Mouse (Mus musculus) testis, adult 2 months (tissue): ENCODE measurements around the gene Hivep2. TPM values are rescaled to one million over a fixed set of nuclear protein-coding genes. Genes with fewer than 3 reads are reported as not detected.

Experiments used
- H3K27ac ChIP-seq: fragments of 200-500 bp; 2 replicates; pipeline ENCODE4 v1.5.1; 2012; ENCODE audit warnings: low read depth, low read length; ENCODE audit not compliant: control insufficient read depth, insufficient read depth
- H3K27me3 ChIP-seq: fragments of 200-500 bp; 2 replicates; pipeline ENCODE4 v1.6.1; 2012; ENCODE audit warnings: mild to moderate bottlenecking, low read length, moderate library complexity; ENCODE audit not compliant: control insufficient read depth, insufficient read depth
- H3K36me3 ChIP-seq: fragments of 200-500 bp; 2 replicates; pipeline ENCODE4 v1.6.1; 2012; ENCODE audit warnings: mild to moderate bottlenecking, low read length; ENCODE audit not compliant: control insufficient read depth, insufficient read depth
- H3K4me1 ChIP-seq: fragments of 200-500 bp; 2 replicates; pipeline ENCODE4 v1.6.1; 2012; ENCODE audit warnings: low read length; ENCODE audit not compliant: control insufficient read depth, insufficient read depth
- H3K4me3 ChIP-seq: fragments of 200-500 bp; 2 replicates; pipeline ENCODE4 v1.5.1; 2012; ENCODE audit warnings: low read depth, mild to moderate bottlenecking, low read length, moderate library complexity, mixed read lengths; ENCODE audit not compliant: control insufficient read depth
- CTCF ChIP-seq: fragments of 200-500 bp; IDR thresholded peaks from 2 replicates; pipeline ENCODE4 v1.5.1; 2012; ENCODE audit warnings: low read depth, mild to moderate bottlenecking, inconsistent platforms, low read length, moderate library complexity; ENCODE audit not compliant: control insufficient read depth, insufficient read depth, insufficient replicate concordance
- POLR2A ChIP-seq: fragments of 200-500 bp; IDR thresholded peaks from 2 replicates; pipeline ENCODE4 v1.6.1; 2012; ENCODE audit warnings: low read depth, mild to moderate bottlenecking, inconsistent platforms, low read length, moderate library complexity; ENCODE audit not compliant: control insufficient read depth
- polyA plus RNA-seq: library from polyadenylated mRNA; depleted of rRNA; stranded (reverse); fragments of >200 nt; gene quantifications from 2 replicates; pipeline ENCODE4 v1.2.3, GENCODE M21; 2012

The Hivep2 gene
- polyA plus RNA-seq, 1 experiment, result 0.88 TPM

GRCm38 (mm10) chr10:14057841-14058605, 92.1 kb downstream of the Hivep2 start:
- H3K4me1 ChIP-seq, result no peaks in the 10 kb centered on the region; the same call in 1 of the 2 replicates
- H3K27ac ChIP-seq, result no peak overlapping the region
- H3K4me3 ChIP-seq, result no peak overlapping the region
- no peaks in the 10 kb centered on the region for H3K27me3 ChIP-seq
- no peaks in the 10 kb centered on the region for H3K36me3 ChIP-seq
- TF ChIP-seq CTCF, result no peak
- TF ChIP-seq POLR2A, result no peak

- H3K36me3 ChIP-seq, result no peaks in the 10 kb centered on the region
- H3K4me3 ChIP-seq, result no peak overlapping the region
- no peaks in the 10 kb centered on the region; the same call in 1 of the 2 replicates for H3K4me1 ChIP-seq
- no peak overlapping the region for H3K27ac ChIP-seq
- no peak for TF ChIP-seq POLR2A
- no peak for TF ChIP-seq CTCF
- H3K27me3 ChIP-seq, result no peaks in the 10 kb centered on the region
Observed at GRCm38 (mm10) chr10:14058742-14059141, 92.9 kb downstream of the Hivep2 start.

GRCm38 (mm10) chr10:14059581-14059980, 93.7 kb downstream of the Hivep2 start:
- Histone ChIP-seq H3K27ac (no peak overlapping the region), H3K36me3 (no peaks in the 10 kb centered on the region), H3K4me1 (no peaks in the 10 kb centered on the region), H3K4me3 (no peak overlapping the region), H3K27me3 (no peaks in the 10 kb centered on the region)
- TF ChIP-seq CTCF, result no peak
- TF ChIP-seq POLR2A, result no peak

GRCm38 (mm10) chr10:14060302-14060701, 94.4 kb downstream of the Hivep2 start:
- no peaks in the 10 kb centered on the region for H3K4me1 ChIP-seq

GRCm38 (mm10) chr10:14063226-14063625, 97.4 kb downstream of the Hivep2 start:
- TF ChIP-seq CTCF (no peak), POLR2A (no peak)
- H3K36me3 ChIP-seq, result no peaks in the 10 kb centered on the region

More at GRCm38 (mm10) chr10:14060302-14060701, 94.4 kb downstream of the Hivep2 start:
- Histone ChIP-seq H3K27me3 (no peaks in the 10 kb centered on the region), H3K27ac (no peak overlapping the region), H3K36me3 (no peaks in the 10 kb centered on the region), H3K4me3 (no peak overlapping the region)
- no peak for TF ChIP-seq CTCF
- TF ChIP-seq POLR2A, result no peak

GRCm38 (mm10) chr10:14064759-14065395, 99.0 kb downstream of the Hivep2 start:
- Histone ChIP-seq H3K36me3 (no peaks in the 10 kb centered on the region), H3K27me3 (no peaks in the 10 kb centered on the region), H3K4me1 (no peaks in the 10 kb centered on the region), H3K27ac (no peak overlapping the region), H3K4me3 (no peak overlapping the region)
- TF ChIP-seq CTCF (no peak), POLR2A (no peak)

More at GRCm38 (mm10) chr10:14063226-14063625, 97.4 kb downstream of the Hivep2 start:
- no peak overlapping the region for H3K4me3 ChIP-seq
- no peaks in the 10 kb centered on the region for H3K27me3 ChIP-seq
- H3K27ac ChIP-seq, result no peak overlapping the region
- no peaks in the 10 kb centered on the region for H3K4me1 ChIP-seq

- H3K4me1 ChIP-seq, result no peaks in the 10 kb centered on the region
- no peaks in the 10 kb centered on the region for H3K36me3 ChIP-seq
- H3K27me3 ChIP-seq, result no peaks in the 10 kb centered on the region
- TF ChIP-seq CTCF (no peak), POLR2A (no peak)
- H3K27ac ChIP-seq, result no peak overlapping the region
- no peak overlapping the region for H3K4me3 ChIP-seq
Observed at GRCm38 (mm10) chr10:14067802-14068201, 101.9 kb downstream of the Hivep2 start.
